Mouse (Mus musculus) frontal cortex, postnatal 25 days (tissue): ENCODE measurements at regions not wholly inside any gene's neighbourhood (a gene's known extent, or its start where the extent isn't known, plus 50 kb on each side); places are given as distances from the start of the nearest gene placed in this dataset.

Experiments
- DNase-seq, 2 experiments: peaks; one replicate each; pipeline ENCODE4 v3.0.0; 2022; ENCODE audit warnings: low spot score in 2 of 2

GRCm38 (mm10) chr5:39847187-39847586 is 91.9 kb upstream of the Hs3st1 start:
- no peak for DNase-seq

GRCm38 (mm10) chr5:39841186-39841585 is 85.9 kb upstream of the Hs3st1 start:
- DNase-seq: no peak

- DNase-seq: no peak
Measured at GRCm38 (mm10) chr5:39840576-39840975, 85.3 kb upstream of the Hs3st1 start.

- DNase-seq: no peak
Measured at GRCm38 (mm10) chr5:39832565-39832964, 77.3 kb upstream of the Hs3st1 start.

- no peak for DNase-seq
Measured at GRCm38 (mm10) chr5:39824680-39825079, 69.4 kb upstream of the Hs3st1 start.

- no peak for DNase-seq
Measured at GRCm38 (mm10) chr5:39806643-39807042, 51.4 kb upstream of the Hs3st1 start.
